Comparison of ENCODE assay signal across 11 mouse cellular contexts in the genomic region with DNA sequence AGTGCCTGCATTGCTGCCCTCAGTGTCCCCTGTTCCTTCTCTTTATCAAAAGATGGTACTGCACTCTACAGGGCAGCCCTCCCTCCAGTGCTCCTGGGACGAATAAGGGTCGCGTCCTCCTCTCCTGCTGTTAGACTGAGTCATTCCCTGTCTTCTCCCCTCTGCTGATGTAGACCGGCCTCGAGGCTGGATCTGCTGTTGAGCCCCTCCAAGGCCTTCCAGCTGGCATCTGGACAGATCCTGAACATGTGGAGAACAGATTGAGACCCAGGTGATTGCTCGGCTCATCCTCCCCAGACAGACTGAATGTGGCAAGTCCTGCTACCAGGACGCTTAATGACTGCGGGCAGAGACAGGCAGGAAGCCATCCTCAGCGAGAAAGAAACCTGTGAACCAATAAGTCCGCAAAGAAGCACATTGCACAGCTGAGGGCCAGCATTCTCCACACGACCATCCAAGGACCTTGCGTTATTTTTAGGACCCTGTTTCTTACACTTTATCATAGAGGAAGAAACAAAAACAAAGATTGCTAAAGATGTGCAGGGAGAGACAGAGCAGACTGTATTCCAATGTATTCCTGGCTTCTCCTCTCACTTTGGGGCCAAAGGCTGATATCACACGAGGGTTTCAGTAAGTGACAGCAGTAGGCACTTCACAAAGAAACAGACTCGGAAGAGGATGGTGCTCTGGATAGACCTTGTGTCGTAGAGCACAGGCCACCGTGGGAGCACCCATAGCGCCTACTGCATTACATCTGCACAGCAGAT.
DNase-seq lines count a peak whose midpoint lies in the region; TF ChIP-seq lines count a peak whose summit lies in the region.
"Had no signal": no experiment of that assay in that cellular context is flagged by ENCODE, and none has a peak within 500 bp of the region (broad histone marks: within the 10 kb centered on the region; RNA-seq: fewer than 3 reads in every experiment).

No protein-coding gene starts in this region.

- H3K27ac ChIP-seq in gastrocnemius, adult 2 months: no peak overlapping the region
- H3K27ac ChIP-seq: limb, embryonic 10.5 days had no signal

- no peak for TF ChIP-seq CTCF in lung, adult 2 months (IDR thresholded peaks at IDR 0.05; ENCODE audit: insufficient read depth, low read length)
- TF ChIP-seq CTCF in gastrocnemius, adult 2 months (IDR thresholded peaks at IDR 0.05): no peak

- no peaks in the 10 kb centered on the region; the same call in 1 of the 2 replicates for H3K4me1 ChIP-seq in lung, adult 2 months (ENCODE audit: control insufficient read depth, insufficient read depth, low read length)

- WGBS in lung, adult 2 months: 66% methylated on average over 17 of the region's 17 CpGs

- intact Hi-C loops in gastrocnemius, adult 2 months (cut with DNase I): no loop called here
- intact Hi-C loops in heart, postnatal 36 days (cut with DNase I): no loop called here

- TF ChIP-seq POLR2A in lung, adult 2 months (IDR thresholded peaks at IDR 0.05; ENCODE audit: borderline replicate concordance, extremely low read depth, low read depth, low read length): no peak

- DNase-seq in lung, adult 18-20 months: peak; percentile 7 to 27
- no peak for DNase-seq in lung, adult 2 months
- DNase-seq in gastrocnemius, adult 2 months: peak; percentile 51
- peak; percentile 4 to 19 for DNase-seq in heart, postnatal 36 days
- peak; percentile 57 for DNase-seq in ovary, postnatal 36 days (ENCODE audit: low spot score)
- no peak for DNase-seq in frontal cortex, postnatal 10 days (ENCODE audit: low spot score in 2 of 2)
- DNase-seq in kidney, adult 11 months: no peak
- no peak for DNase-seq in retina, embryonic 14.5 days (ENCODE audit: low spot score)
- DNase-seq: cerebellum, postnatal 25 days had no signal

- H3K4me3 ChIP-seq in lung, adult 2 months (replicated peaks; ENCODE audit: extremely low read depth, low read depth, low read length): no peak overlapping the region
- no peak overlapping the region for H3K4me3 ChIP-seq in gastrocnemius, adult 2 months
- H3K4me3 ChIP-seq: erythroblast, embryonic 14.5 days; limb, embryonic 10.5 days had no signal

Comparison
In these comparisons a context has a peak if more than half of its experiments do, and no peak if none do; other contexts are left out.
1. DNase-seq: peak in lung, adult 18-20 months (2 of 2), gastrocnemius, adult 2 months (single experiment), heart, postnatal 36 days (2 of 2) and ovary, postnatal 36 days (single experiment); none in lung, adult 2 months (single experiment), frontal cortex, postnatal 10 days (0 of 2), kidney, adult 11 months (single experiment) and retina, embryonic 14.5 days (single experiment).